9 mouse cellular contexts compared by ENCODE assay signal in the genomic region with DNA sequence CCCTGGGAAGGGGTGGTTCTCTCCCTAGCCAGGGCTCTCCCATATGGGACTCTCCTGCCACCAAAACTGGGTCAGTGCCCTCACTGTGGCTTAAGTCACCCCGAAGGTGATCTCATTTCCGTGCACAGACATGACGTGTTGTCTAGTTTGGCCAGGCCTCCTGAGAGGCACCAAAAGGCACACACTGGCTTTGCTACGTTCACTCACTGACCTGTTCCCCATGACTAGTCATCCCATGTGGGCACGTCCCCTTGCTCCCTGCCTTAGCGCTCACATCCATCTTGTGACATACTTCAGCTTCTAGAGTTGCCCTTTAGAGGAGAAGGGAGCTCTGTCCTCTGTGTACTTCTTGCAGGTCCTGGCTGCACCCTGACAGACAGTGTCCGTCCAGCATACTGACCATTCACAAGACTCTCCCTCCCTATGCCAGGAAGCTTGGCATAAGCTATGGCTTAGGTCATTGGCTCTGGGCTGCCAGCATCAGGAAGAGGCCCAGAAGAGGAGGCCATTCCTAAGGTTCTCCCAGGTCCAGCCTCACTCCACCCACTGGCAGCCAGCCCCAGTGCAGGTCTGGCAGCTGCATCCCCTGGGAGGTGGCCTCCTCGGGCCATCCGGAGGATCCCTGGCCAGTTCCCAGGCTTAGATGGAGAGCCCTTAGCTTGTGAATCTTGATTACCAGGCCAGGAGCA.
DNase-seq lines count a peak whose midpoint lies in the region; ATAC-seq lines count a peak whose summit lies in the region.
"Had no signal": no experiment of that assay in that cellular context is flagged by ENCODE, and none has a peak within 500 bp of the region (broad histone marks: within the 10 kb centered on the region; RNA-seq: fewer than 3 reads in every experiment).

No protein-coding gene starts in this region.

- H3K27me3 ChIP-seq in hindbrain, embryonic 10.5 days (ENCODE audit: insufficient read depth, poor library complexity, severe bottlenecking): no peaks in the 10 kb centered on the region
- no peaks in the 10 kb centered on the region for H3K27me3 ChIP-seq in hindbrain, embryonic 11.5 days (ENCODE audit: control insufficient read depth, insufficient read depth, low read length)
- H3K27me3 ChIP-seq: limb, embryonic 13.5 days had no signal

- no peak for ATAC-seq in hindbrain, embryonic 11.5 days (ENCODE audit: low FRiP score)
- no peak for ATAC-seq in granulocyte monocyte progenitor cell, adult 5-6 weeks (replicated peaks; ENCODE audit: poor library complexity, severe bottlenecking)

- 0 out of 2 replicates have a peak overlapping the region, but pooled peaks have one; percentile 2 for H3K27ac ChIP-seq in hindbrain, embryonic 10.5 days
- no peak overlapping the region for H3K27ac ChIP-seq in hindbrain, embryonic 11.5 days (ENCODE audit: low read depth, low read length)
- H3K27ac ChIP-seq: limb, embryonic 13.5 days had no signal

- no peak for DNase-seq in hindbrain, embryonic 10.5 days (ENCODE audit: low spot score)
- DNase-seq in hindbrain, embryonic 11.5 days (ENCODE audit: low spot score): no peak
- DNase-seq in MN1 (ENCODE audit: low spot score): peak; percentile 91
- DNase-seq in cerebellum, adult 9-10 months: peak; percentile 89
- DNase-seq in heart, postnatal 25 days (ENCODE audit: low spot score): peak; percentile 64
- DNase-seq in testis, postnatal 14 days (ENCODE audit: low spot score): no peak
- no peak for DNase-seq in T-cell, adult 2 months (ENCODE audit: low spot score)

- H3K4me2 ChIP-seq in hindbrain, embryonic 11.5 days (replicated peaks; ENCODE audit: low read depth, low read length): no peak overlapping the region
- H3K4me2 ChIP-seq: limb, embryonic 13.5 days had no signal

- 92% methylated on average over 9 of the region's 9 CpGs for WGBS in hindbrain, embryonic 10.5 days
- 90% methylated on average over 9 of the region's 9 CpGs for WGBS in hindbrain, embryonic 11.5 days

- intact Hi-C loops in heart, postnatal 25 days (cut with DNase I): loop anchor here (2.0 kb wide), 1 partner anchor 32 kb away; no protein-coding TSS in a partner anchor

- peaks cover 37% of the 10 kb centered on the region for H3K4me1 ChIP-seq in hindbrain, embryonic 10.5 days (replicated peaks)
- no peaks in the 10 kb centered on the region for H3K4me1 ChIP-seq in hindbrain, embryonic 11.5 days (replicated peaks; ENCODE audit: control insufficient read depth, insufficient read depth, low read length)

- no peak overlapping the region for H3K4me3 ChIP-seq in hindbrain, embryonic 10.5 days
- H3K4me3 ChIP-seq in hindbrain, embryonic 11.5 days (ENCODE audit: low read depth, low read length): no peak overlapping the region
- H3K4me3 ChIP-seq: limb, embryonic 13.5 days had no signal

- H3K9ac ChIP-seq in hindbrain, embryonic 11.5 days (ENCODE audit: low read depth, low read length): no peak overlapping the region
- H3K9ac ChIP-seq: limb, embryonic 13.5 days had no signal

- no peaks in the 10 kb centered on the region for H3K9me3 ChIP-seq in hindbrain, embryonic 10.5 days
- no peaks in the 10 kb centered on the region for H3K9me3 ChIP-seq in hindbrain, embryonic 11.5 days (ENCODE audit: control insufficient read depth, low read length)
- H3K9me3 ChIP-seq: limb, embryonic 13.5 days had no signal

- peaks cover 72% of the 10 kb centered on the region for H3K36me3 ChIP-seq in hindbrain, embryonic 10.5 days
- H3K36me3 ChIP-seq in hindbrain, embryonic 11.5 days (ENCODE audit: control insufficient read depth, insufficient read depth, low read length): 0 out of 2 replicates have a peak, but pooled peaks cover 3% of the 10 kb centered on the region

Comparison
In these comparisons a context has a peak if more than half of its experiments do, and no peak if none do; other contexts are left out.
1. DNase-seq: peak in MN1 (single experiment), cerebellum, adult 9-10 months (single experiment) and heart, postnatal 25 days (single experiment); none in hindbrain, embryonic 10.5 days (single experiment), hindbrain, embryonic 11.5 days (single experiment), testis, postnatal 14 days (single experiment) and T-cell, adult 2 months (single experiment).